Mouse (Mus musculus) testis, postnatal 14 days (tissue): Measurements from ENCODE around the gene Pdk4.
A peak's percentile ranks its signal among the peaks of the same experiment; 100 is the strongest.

ENCODE experiments used
- DNase-seq: peaks from one replicate; pipeline ENCODE4 v3.0.0; 2021; ENCODE audit warnings: low spot score

Gene Pdk4

GRCm38 (mm10) chr6:5444331-5444898, 51.7 kb downstream of the Pdk4 start:
- DNase-seq, result no peak

- DNase-seq, result peak; percentile 36
Measured at GRCm38 (mm10) chr6:5443104-5443863, 52.8 kb downstream of the Pdk4 start.

GRCm38 (mm10) chr6:5442316-5443085, 53.6 kb downstream of the Pdk4 start:
- no peak for DNase-seq

DNA sequence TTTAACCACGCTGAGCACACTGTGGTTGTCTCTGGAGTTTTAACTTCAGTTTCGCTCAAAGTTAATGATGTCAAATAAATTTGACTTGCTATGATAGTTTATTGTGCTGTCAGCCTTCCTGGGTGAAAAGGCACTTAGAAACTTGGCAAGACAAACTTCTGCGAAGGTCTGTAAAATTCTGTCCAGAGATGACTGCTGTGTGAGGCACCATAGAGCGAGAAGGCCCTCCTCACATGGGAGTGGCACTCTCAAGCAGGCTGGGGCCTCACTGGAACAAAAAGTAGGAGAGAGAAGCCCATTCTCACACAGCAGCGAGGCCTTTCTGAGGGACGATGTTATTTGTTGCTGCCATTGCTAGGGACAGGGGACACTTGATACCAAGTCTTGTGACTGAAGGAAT, 54.9 kb downstream of the Pdk4 start:
- DNase-seq, result no peak

DNA sequence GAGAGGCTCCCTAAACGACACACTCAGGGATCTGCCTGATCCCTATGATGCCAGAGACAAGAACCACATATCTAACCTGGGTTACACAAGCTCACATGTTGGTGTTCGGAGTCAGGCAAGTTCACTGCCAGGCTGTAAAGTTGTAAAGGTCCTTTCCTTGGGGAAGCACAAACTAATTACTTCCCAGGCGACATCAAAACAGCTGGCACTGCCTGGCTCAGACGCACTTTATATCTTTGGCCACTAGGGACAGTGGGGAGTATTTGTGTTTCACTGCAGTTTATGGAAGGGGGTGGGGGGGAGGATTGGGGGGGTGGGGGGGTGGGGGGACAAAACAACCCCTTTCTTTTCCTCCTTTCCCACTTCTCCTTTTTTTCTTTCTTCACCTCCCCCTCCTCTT, 58.4 kb downstream of the Pdk4 start:
- no peak for DNase-seq

- no peak for DNase-seq
Measured at GRCm38 (mm10) chr6:5433887-5434286, 62.2 kb downstream of the Pdk4 start.
